Mouse (Mus musculus) MEL (cell line): ENCODE measurements around the gene Osgin1.

Experiments used
- BHLHE40 ChIP-seq: IDR thresholded peaks from 2 replicates; pipeline ENCODE4 v1.6.1; 2012; ENCODE audit warnings: low read depth, mild to moderate bottlenecking, inconsistent platforms, low read length, improper control_type of control experiment, borderline replicate concordance
- CHD1 ChIP-seq: IDR thresholded peaks from 2 replicates; pipeline ENCODE4 v1.6.1; 2012; ENCODE audit warnings: low read depth, mild to moderate bottlenecking, inconsistent platforms, low read length, improper control_type of control experiment
- CTCF ChIP-seq, 3 experiments: IDR thresholded peaks in 2 of 3; conservative IDR thresholded peaks in 1 of 3; 2 replicates each; pipeline ENCODE4 v1.5.1; 2011 to 2012; ENCODE audit warnings: low read length in 3 of 3, low read depth in 2 of 3, mild to moderate bottlenecking in 2 of 3, improper control_type of control experiment in 1 of 3, inconsistent platforms in 1 of 3, mixed read lengths in 1 of 3, moderate library complexity in 1 of 3; ENCODE audit not compliant: control insufficient read depth in 1 of 3, insufficient read depth in 1 of 3, poor library complexity in 1 of 3, severe bottlenecking in 1 of 3
- EP300 ChIP-seq, 2 experiments: IDR thresholded peaks; 2 replicates each; pipeline ENCODE4 v1.6.1; 2011; ENCODE audit warnings: improper control_type of control experiment in 2 of 2, low read length in 2 of 2, low read depth in 1 of 2, mild to moderate bottlenecking in 1 of 2
- GATA1 ChIP-seq: IDR thresholded peaks from 2 replicates; pipeline ENCODE4 v1.6.1; 2011; ENCODE audit warnings: low read depth, low read length, improper control_type of control experiment
- HCFC1 ChIP-seq: IDR thresholded peaks from 2 replicates; pipeline ENCODE4 v1.6.1; 2012; ENCODE audit warnings: low read depth, mild to moderate bottlenecking, inconsistent platforms, low read length, improper control_type of control experiment, moderate library complexity
- MAX ChIP-seq: IDR thresholded peaks from 2 replicates; pipeline ENCODE4 v1.6.1; 2011; ENCODE audit warnings: low read length, improper control_type of control experiment
- POLR2A ChIP-seq, 2 experiments: IDR thresholded peaks; 2 replicates each; pipeline ENCODE4 v1.6.1; 2011 to 2012; ENCODE audit warnings: low read length in 2 of 2, mild to moderate bottlenecking in 2 of 2, control low read depth in 1 of 2, improper control_type of control experiment in 1 of 2, low read depth in 1 of 2, moderate library complexity in 1 of 2; ENCODE audit not compliant: control insufficient read depth in 1 of 2, insufficient read depth in 1 of 2, poor library complexity in 1 of 2
- POLR2AphosphoS2 ChIP-seq: IDR thresholded peaks from 2 replicates; pipeline ENCODE4 v1.6.1; 2011; ENCODE audit warnings: low read length, improper control_type of control experiment
- RAD21 ChIP-seq: IDR thresholded peaks from 2 replicates; pipeline ENCODE4 v1.6.1; 2011; ENCODE audit warnings: mild to moderate bottlenecking, low read depth, low read length, improper control_type of control experiment
- TCF12 ChIP-seq: IDR thresholded peaks from 2 replicates; pipeline ENCODE4 v1.6.1; 2014; ENCODE audit warnings: low read depth, mild to moderate bottlenecking, inconsistent platforms, low read length, improper control_type of control experiment, moderate library complexity
- USF2 ChIP-seq, 2 experiments: IDR thresholded peaks; 2 replicates each; pipeline ENCODE4 v1.6.1; 2011 to 2012; ENCODE audit warnings: improper control_type of control experiment in 2 of 2, low read length in 2 of 2, borderline replicate concordance in 1 of 2, inconsistent platforms in 1 of 2, low read depth in 1 of 2, mild to moderate bottlenecking in 1 of 2; ENCODE audit not compliant: insufficient read depth in 1 of 2
- ZC3H11A ChIP-seq: IDR thresholded peaks from 2 replicates; pipeline ENCODE4 v1.6.1; 2012; ENCODE audit warnings: low read depth, mild to moderate bottlenecking, inconsistent platforms, low read length, improper control_type of control experiment

- TF ChIP-seq GATA1, result no peak
- TF ChIP-seq CTCF (IDR thresholded peaks at IDR 0.05 in 2 of 3, conservative IDR thresholded peaks at IDR 0.05 in 1 of 3; ENCODE audit: control insufficient read depth in 1 of 3, insufficient read depth in 1 of 3, low read depth in 2 of 3, low read length in 3 of 3, poor library complexity in 1 of 3, severe bottlenecking in 1 of 3), result no peak
- TF ChIP-seq EP300 (IDR thresholded peaks at IDR 0.05; ENCODE audit: low read depth in 1 of 2, low read length in 2 of 2), result no peak
- TF ChIP-seq HCFC1, result no peak
- TF ChIP-seq USF2 (IDR thresholded peaks at IDR 0.05; ENCODE audit: borderline replicate concordance in 1 of 2, insufficient read depth in 1 of 2, low read depth in 1 of 2, low read length in 2 of 2), result no peak
- no peak for TF ChIP-seq POLR2A (IDR thresholded peaks at IDR 0.05; ENCODE audit: control insufficient read depth in 1 of 2, insufficient read depth in 1 of 2, low read depth in 1 of 2, low read length in 2 of 2, poor library complexity in 1 of 2)
- no peak for TF ChIP-seq TCF12
- no peak for TF ChIP-seq CHD1
- no peak for TF ChIP-seq MAX
- no peak for TF ChIP-seq POLR2AphosphoS2
- TF ChIP-seq BHLHE40, result peak; percentile 67; the same call in 1 of the 2 replicates
- TF ChIP-seq RAD21, result no peak
- TF ChIP-seq ZC3H11A, result no peak
Measured at GRCm38 (mm10) chr8:119424740-119425139, 9.2 kb upstream of the Osgin1 start.
